Mouse (Mus musculus): ENCODE data around the gene Olfr632. TPM values are rescaled to one million over a fixed set of nuclear protein-coding genes. Genes with fewer than 3 reads are reported as not detected.

The Olfr632 gene
- polyA plus RNA-seq (2012; rRNA removed) = 0.03 TPM in 1 of 2 replicates, not detected in the other

GRCm38 (mm10) chr7:103934264-103934663 lies at the start of gene Olfr632:
Gene Olfr632 (plus strand): TSS chr7:103934347.

GRCm38 (mm10) chr7:103886152-103886551 lies 48.0 kb upstream of the Olfr632 start, which contains the start of gene Olfr66:
Gene Olfr66 (minus strand): TSS chr7:103886252.

GRCm38 (mm10) chr7:103894385-103894784 lies 39.8 kb upstream of the Olfr632 start, which contains the start of gene Olfr64:
Gene Olfr64 (minus strand): TSS chr7:103894485.

GRCm38 (mm10) chr7:103903187-103903586 lies 31.0 kb upstream of the Olfr632 start, which contains the start of gene Olfr65:
Gene Olfr65 (plus strand): TSS chr7:103903487.

GRCm38 (mm10) chr7:103928525-103928924 lies 5.6 kb upstream of the Olfr632 start, which contains the start of gene Olfr631:
Gene Olfr631 (plus strand): TSS chr7:103928825.

GRCm38 (mm10) chr7:103944137-103944536 lies 10.0 kb downstream of the Olfr632 start, which contains the start of gene Olfr633:
Gene Olfr633 (plus strand): TSS chr7:103944437.

GRCm38 (mm10) chr7:103970852-103971251 lies 36.7 kb downstream of the Olfr632 start, which contains the start of gene Olfr635:
Gene Olfr635 (plus strand): TSS chr7:103971152.

Other genes with a start within 250 kb of the Olfr632 start
- not detected in 2 replicates for gene Olfr243, start 219.7 kb upstream of the Olfr632 start, polyA plus RNA-seq (2012; rRNA removed)
- not detected in 2 replicates for gene Olfr628, start 204.0 kb upstream of the Olfr632 start, polyA plus RNA-seq (2012; rRNA removed)
- gene Olfr629, start 189.4 kb upstream of the Olfr632 start, polyA plus RNA-seq (2012; rRNA removed) = not detected in 2 replicates
- gene Olfr630, start 177.0 kb upstream of the Olfr632 start, polyA plus RNA-seq (2012; rRNA removed) = not detected in 2 replicates
- gene Olfr69, start 162.8 kb upstream of the Olfr632 start, polyA plus RNA-seq (2012; rRNA removed) = not detected in 2 replicates
- not detected in 2 replicates for gene Olfr68, start 154.6 kb upstream of the Olfr632 start, polyA plus RNA-seq (2012; rRNA removed)
- not detected in 2 replicates for gene Olfr67, start 142.5 kb upstream of the Olfr632 start, polyA plus RNA-seq (2012; rRNA removed)
- gene Hbb-bt, start 120.4 kb upstream of the Olfr632 start, polyA plus RNA-seq (2012; rRNA removed) = 211 and 248 TPM in 2 replicates
- 1,468 and 1,656 TPM in 2 replicates for gene Hbb-bs, start 106.3 kb upstream of the Olfr632 start, polyA plus RNA-seq (2012; rRNA removed)
- not detected in 2 replicates for gene Hbb-bh2, start 93.8 kb upstream of the Olfr632 start, polyA plus RNA-seq (2012; rRNA removed)
- not detected in 2 replicates for gene Hbb-bh1, start 91.2 kb upstream of the Olfr632 start, polyA plus RNA-seq (2012; rRNA removed)
- 1.0 and 1.8 TPM in 2 replicates for gene Hbb-y, start 81.1 kb upstream of the Olfr632 start, polyA plus RNA-seq (2012; rRNA removed)
- not detected in 2 replicates for gene Olfr66, start 48.1 kb upstream of the Olfr632 start, polyA plus RNA-seq (2012; rRNA removed)
- gene Olfr64, start 39.9 kb upstream of the Olfr632 start, polyA plus RNA-seq (2012; rRNA removed) = not detected in 2 replicates
- not detected in 2 replicates for gene Olfr65, start 30.9 kb upstream of the Olfr632 start, polyA plus RNA-seq (2012; rRNA removed)
- gene Olfr631, start 5.5 kb upstream of the Olfr632 start, polyA plus RNA-seq (2012; rRNA removed) = not detected in 2 replicates
- gene Olfr633, start 10.1 kb downstream of the Olfr632 start, polyA plus RNA-seq (2012; rRNA removed) = not detected in 2 replicates
- not detected in 2 replicates for gene Olfr635, start 36.8 kb downstream of the Olfr632 start, polyA plus RNA-seq (2012; rRNA removed)
- not detected in 2 replicates for gene Olfr638, start 64.4 kb downstream of the Olfr632 start, polyA plus RNA-seq (2012; rRNA removed)
- gene Olfr639, start 83.0 kb downstream of the Olfr632 start, polyA plus RNA-seq (2012; rRNA removed) = 0.01 TPM in 1 of 2 replicates, not detected in the other
- gene Olfr640, start 91.2 kb downstream of the Olfr632 start, polyA plus RNA-seq (2012; rRNA removed) = not detected in 2 replicates
- not detected in 2 replicates for gene Olfr641, start 101.1 kb downstream of the Olfr632 start, polyA plus RNA-seq (2012; rRNA removed)
- not detected in 2 replicates for gene Olfr642, start 118.3 kb downstream of the Olfr632 start, polyA plus RNA-seq (2012; rRNA removed)
- not detected in 2 replicates for gene 4930516K23Rik, start 127.1 kb downstream of the Olfr632 start, polyA plus RNA-seq (2012; rRNA removed)
- not detected in 2 replicates for gene Olfr644, start 137.5 kb downstream of the Olfr632 start, polyA plus RNA-seq (2012; rRNA removed)
- gene Olfr645, start 151.1 kb downstream of the Olfr632 start, polyA plus RNA-seq (2012; rRNA removed) = not detected in 2 replicates
- not detected in 2 replicates for gene Olfr646, start 170.5 kb downstream of the Olfr632 start, polyA plus RNA-seq (2012; rRNA removed)
- gene Ubqln5, start 195.5 kb downstream of the Olfr632 start, polyA plus RNA-seq (2012; rRNA removed) = not detected in 2 replicates
- gene Olfr643, start 203.1 kb downstream of the Olfr632 start, polyA plus RNA-seq (2012; rRNA removed) = not detected in 2 replicates
- gene Ubqln3, start 208.9 kb downstream of the Olfr632 start, polyA plus RNA-seq (2012; rRNA removed) = not detected in 2 replicates
- not detected in 2 replicates for gene Ubqlnl, start 216.2 kb downstream of the Olfr632 start, polyA plus RNA-seq (2012; rRNA removed)
- gene Olfm5, start 230.5 kb downstream of the Olfr632 start, polyA plus RNA-seq (2012; rRNA removed) = 0.17 TPM in 1 of 2 replicates, not detected in the other
- 0.17 and 0.18 TPM in 2 replicates for gene Olfr648, start 249.0 kb downstream of the Olfr632 start, polyA plus RNA-seq (2012; rRNA removed)